Mouse (Mus musculus): Measurements from ENCODE around the gene Hagh. TPM values are rescaled to one million over a fixed set of nuclear protein-coding genes. Genes with fewer than 3 reads are reported as not detected.

Hagh gene
- polyA plus RNA-seq, 1 experiment from 2014 or later, result 28.8 TPM

- ATAC-seq (ENCODE audit: insufficient number of reproducible peaks, low FRiP score, low TSS enrichment, low read depth) (no peak), DNase-seq (ENCODE audit: low spot score) (no peak)
- 44% methylated on average over 11 of the region's 11 CpGs for WGBS
- no peaks in the 10 kb centered on the region for H3K27me3 ChIP-seq (ENCODE audit: control insufficient read depth, insufficient read depth, low read length)
- H3K4me1 ChIP-seq (ENCODE audit: control insufficient read depth, insufficient read depth, low read length), result peaks cover 25% of the 10 kb centered on the region
- H3K9me3 ChIP-seq (ENCODE audit: control insufficient read depth, low read length), result no peaks in the 10 kb centered on the region
- peak overlapping the region; percentile 81 for H3K4me3 ChIP-seq (ENCODE audit: low read depth, low read length)
- H3K9ac ChIP-seq (ENCODE audit: low read length), result peak overlapping the region; percentile 66
- no peak overlapping the region for H3K27ac ChIP-seq (replicated peaks; ENCODE audit: low read depth, low read length)
- peak overlapping the region; percentile 59 for H3K4me2 ChIP-seq (ENCODE audit: low read depth, severe bottlenecking)
- H3K36me3 ChIP-seq (ENCODE audit: control insufficient read depth, insufficient read depth, low read length), result peaks cover 40% of the 10 kb centered on the region
Measured at GRCm38 (mm10) chr17:24896993-24897269, 57.0 kb downstream of the Hagh start.

- ATAC-seq (ENCODE audit: insufficient number of reproducible peaks, low FRiP score, low TSS enrichment, low read depth), result no peak
- no peak for DNase-seq (ENCODE audit: low spot score)
- Histone ChIP-seq H3K4me3 (ENCODE audit: low read depth, low read length) (peak overlapping the region; percentile 81; the same call in 1 of the 2 replicates), H3K36me3 (ENCODE audit: control insufficient read depth, insufficient read depth, low read length) (peaks cover 39% of the 10 kb centered on the region), H3K27ac (replicated peaks; ENCODE audit: low read depth, low read length) (no peak overlapping the region), H3K27me3 (ENCODE audit: control insufficient read depth, insufficient read depth, low read length) (no peaks in the 10 kb centered on the region), H3K4me1 (ENCODE audit: control insufficient read depth, insufficient read depth, low read length) (peaks cover 25% of the 10 kb centered on the region), H3K9me3 (ENCODE audit: control insufficient read depth, low read length) (no peaks in the 10 kb centered on the region), H3K4me2 (ENCODE audit: low read depth, severe bottlenecking) (no peak overlapping the region), H3K9ac (ENCODE audit: low read length) (no peak overlapping the region)
- 84% methylated on average over 4 of the region's 4 CpGs for WGBS
Measured at GRCm38 (mm10) chr17:24897600-24897999, 57.7 kb downstream of the Hagh start.

- no peaks in the 10 kb centered on the region for H3K27me3 ChIP-seq (ENCODE audit: control insufficient read depth, insufficient read depth, low read length)
- H3K27ac ChIP-seq (replicated peaks; ENCODE audit: low read depth, low read length), result no peak overlapping the region
- H3K4me1 ChIP-seq (ENCODE audit: control insufficient read depth, insufficient read depth, low read length), result peaks cover 25% of the 10 kb centered on the region
- no peak overlapping the region for H3K4me3 ChIP-seq (ENCODE audit: low read depth, low read length)
- no peaks in the 10 kb centered on the region for H3K9me3 ChIP-seq (ENCODE audit: control insufficient read depth, low read length)
- H3K4me2 ChIP-seq (ENCODE audit: low read depth, severe bottlenecking), result no peak overlapping the region
- H3K36me3 ChIP-seq (ENCODE audit: control insufficient read depth, insufficient read depth, low read length), result peaks cover 38% of the 10 kb centered on the region
- 84% methylated on average over 4 of the region's 4 CpGs for WGBS
- ATAC-seq (ENCODE audit: insufficient number of reproducible peaks, low FRiP score, low TSS enrichment, low read depth) (no peak), DNase-seq (ENCODE audit: low spot score) (no peak)
- H3K9ac ChIP-seq (ENCODE audit: low read length), result no peak overlapping the region; the same call in 1 of the 2 replicates
Measured at GRCm38 (mm10) chr17:24898041-24898854, 58.3 kb downstream of the Hagh start.

- Histone ChIP-seq H3K4me1 (ENCODE audit: control insufficient read depth, insufficient read depth, low read length) (peaks cover 20% of the 10 kb centered on the region), H3K4me2 (ENCODE audit: low read depth, severe bottlenecking) (no peak overlapping the region), H3K9me3 (ENCODE audit: control insufficient read depth, low read length) (no peaks in the 10 kb centered on the region), H3K27ac (replicated peaks; ENCODE audit: low read depth, low read length) (no peak overlapping the region), H3K36me3 (ENCODE audit: control insufficient read depth, insufficient read depth, low read length) (peaks cover 42% of the 10 kb centered on the region), H3K4me3 (ENCODE audit: low read depth, low read length) (no peak overlapping the region), H3K9ac (ENCODE audit: low read length) (no peak overlapping the region), H3K27me3 (ENCODE audit: control insufficient read depth, insufficient read depth, low read length) (no peaks in the 10 kb centered on the region)
- 89% methylated on average over 5 of the region's 5 CpGs for whole genome bisulfite sequencing
- DNase-seq (ENCODE audit: low spot score), result no peak
- ATAC-seq (ENCODE audit: insufficient number of reproducible peaks, low FRiP score, low TSS enrichment, low read depth), result no peak
Measured at GRCm38 (mm10) chr17:24899153-24899552, 59.2 kb downstream of the Hagh start.

- no peak overlapping the region for H3K27ac ChIP-seq (replicated peaks; ENCODE audit: low read depth, low read length)
- H3K4me2 ChIP-seq (ENCODE audit: low read depth, severe bottlenecking), result no peak overlapping the region
- H3K27me3 ChIP-seq (ENCODE audit: control insufficient read depth, insufficient read depth, low read length), result no peaks in the 10 kb centered on the region
- DNase-seq (ENCODE audit: low spot score) (no peak), ATAC-seq (ENCODE audit: insufficient number of reproducible peaks, low FRiP score, low TSS enrichment, low read depth) (no peak)
- peaks cover 48% of the 10 kb centered on the region for H3K36me3 ChIP-seq (ENCODE audit: control insufficient read depth, insufficient read depth, low read length)
- no peak overlapping the region for H3K9ac ChIP-seq (ENCODE audit: low read length)
- 94% methylated on average over 6 of the region's 6 CpGs for WGBS
- no peak overlapping the region for H3K4me3 ChIP-seq (ENCODE audit: low read depth, low read length)
- H3K4me1 ChIP-seq (ENCODE audit: control insufficient read depth, insufficient read depth, low read length), result peaks cover 17% of the 10 kb centered on the region
- H3K9me3 ChIP-seq (ENCODE audit: control insufficient read depth, low read length), result no peaks in the 10 kb centered on the region
Measured at GRCm38 (mm10) chr17:24900014-24900413, 60.1 kb downstream of the Hagh start.

GRCm38 (mm10) chr17:24902124-24902523 lies 62.2 kb downstream of the Hagh start:
- no peak for ATAC-seq (ENCODE audit: insufficient number of reproducible peaks, low FRiP score, low TSS enrichment, low read depth)
- no peaks in the 10 kb centered on the region for H3K27me3 ChIP-seq (ENCODE audit: control insufficient read depth, insufficient read depth, low read length)
- H3K4me3 ChIP-seq (ENCODE audit: low read depth, low read length), result no peak overlapping the region
- H3K9ac ChIP-seq (ENCODE audit: low read length), result no peak overlapping the region
- no peaks in the 10 kb centered on the region for H3K9me3 ChIP-seq (ENCODE audit: control insufficient read depth, low read length)
- no peak overlapping the region for H3K4me2 ChIP-seq (ENCODE audit: low read depth, severe bottlenecking)
- DNase-seq (ENCODE audit: low spot score), result no peak
- H3K27ac ChIP-seq (replicated peaks; ENCODE audit: low read depth, low read length), result no peak overlapping the region
- H3K36me3 ChIP-seq (ENCODE audit: control insufficient read depth, insufficient read depth, low read length), result peaks cover 51% of the 10 kb centered on the region
- 86% methylated on average over 5 of the region's 5 CpGs for WGBS
- H3K4me1 ChIP-seq (ENCODE audit: control insufficient read depth, insufficient read depth, low read length), result peaks cover 3% of the 10 kb centered on the region; the same call in 1 of the 2 replicates

GRCm38 (mm10) chr17:24902671-24903474 lies 62.9 kb downstream of the Hagh start:
- H3K4me3 ChIP-seq (ENCODE audit: low read depth, low read length), result no peak overlapping the region
- no peak overlapping the region for H3K9ac ChIP-seq (ENCODE audit: low read length)
- WGBS, result 68% methylated on average over 9 of the region's 9 CpGs
- no peaks in the 10 kb centered on the region for H3K27me3 ChIP-seq (ENCODE audit: control insufficient read depth, insufficient read depth, low read length)
- no peak overlapping the region for H3K4me2 ChIP-seq (ENCODE audit: low read depth, severe bottlenecking)
- peaks cover 47% of the 10 kb centered on the region for H3K36me3 ChIP-seq (ENCODE audit: control insufficient read depth, insufficient read depth, low read length)
- no peaks in the 10 kb centered on the region for H3K9me3 ChIP-seq (ENCODE audit: control insufficient read depth, low read length)
- no peaks in the 10 kb centered on the region; the same call in 1 of the 2 replicates for H3K4me1 ChIP-seq (ENCODE audit: control insufficient read depth, insufficient read depth, low read length)
- H3K27ac ChIP-seq (replicated peaks; ENCODE audit: low read depth, low read length), result no peak overlapping the region
- DNase-seq (ENCODE audit: low spot score) (no peak), ATAC-seq (ENCODE audit: insufficient number of reproducible peaks, low FRiP score, low TSS enrichment, low read depth) (no peak)

GRCm38 (mm10) chr17:24903767-24904166 lies 63.8 kb downstream of the Hagh start:
- ATAC-seq (ENCODE audit: insufficient number of reproducible peaks, low FRiP score, low TSS enrichment, low read depth) (no peak), DNase-seq (ENCODE audit: low spot score) (no peak)
- Histone ChIP-seq H3K36me3 (ENCODE audit: control insufficient read depth, insufficient read depth, low read length) (peaks cover 43% of the 10 kb centered on the region), H3K27me3 (ENCODE audit: control insufficient read depth, insufficient read depth, low read length) (no peaks in the 10 kb centered on the region), H3K4me2 (ENCODE audit: low read depth, severe bottlenecking) (no peak overlapping the region), H3K4me1 (ENCODE audit: control insufficient read depth, insufficient read depth, low read length) (no peaks in the 10 kb centered on the region; the same call in 1 of the 2 replicates), H3K9me3 (ENCODE audit: control insufficient read depth, low read length) (no peaks in the 10 kb centered on the region), H3K27ac (replicated peaks; ENCODE audit: low read depth, low read length) (no peak overlapping the region), H3K4me3 (ENCODE audit: low read depth, low read length) (no peak overlapping the region), H3K9ac (ENCODE audit: low read length) (no peak overlapping the region)
- WGBS, result 87% methylated on average over 9 of the region's 9 CpGs
